Mouse (Mus musculus): Measurements from ENCODE around the gene Rpl10a. TPM values are rescaled to one million over a fixed set of nuclear protein-coding genes. Genes with fewer than 3 reads are reported as not detected.

Rpl10a gene
- total and polyA plus RNA-seq, 3 experiments, result 2,044 to 2,803 TPM; not detected in 1

GRCm38 (mm10) chr17:28291346-28291745, 36.9 kb upstream of the Rpl10a start:
- Histone ChIP-seq H3K79me2 (ENCODE audit: control insufficient read depth, insufficient read depth, low read length, poor library complexity) (no peaks in the 10 kb centered on the region), H3K4me3 (ENCODE audit: control insufficient read depth in 1 of 2, insufficient read depth in 1 of 2, low read depth in 2 of 2, low read length in 2 of 2) (no peak overlapping the region), H3K27me3 (ENCODE audit: control insufficient read depth in 1 of 2, insufficient read depth in 2 of 2, low read length in 2 of 2) (no peaks in the 10 kb centered on the region), H3K27ac (ENCODE audit: control insufficient read depth, low read depth, low read length) (no peak overlapping the region), H3K36me3 (ENCODE audit: control insufficient read depth in 1 of 2, insufficient read depth in 2 of 2, low read length in 2 of 2) (peaks cover 0 to 3% of the 10 kb centered on the region in 2 experiments; a peak in 1 of 4 replicates), H3K9me3 (replicated peaks; ENCODE audit: insufficient read depth, low read length) (no peaks in the 10 kb centered on the region), H3K9ac (ENCODE audit: control insufficient read depth, low read depth, low read length, poor library complexity, severe bottlenecking) (no peak overlapping the region), H3K4me1 (ENCODE audit: control insufficient read depth in 1 of 2, insufficient read depth in 2 of 2, low read length in 2 of 2) (peaks cover 11 to 16% of the 10 kb centered on the region in 2 experiments)
- DNase-seq (ENCODE audit: low read depth, low spot score), result peak; percentile 45
- peak; percentile 52; the same call in 1 of the 2 replicates for TF ChIP-seq GATA1 (IDR thresholded peaks at IDR 0.05; ENCODE audit: low read depth, low read length)
- TF ChIP-seq EP300 (IDR thresholded peaks at IDR 0.05; ENCODE audit: low read depth in 1 of 2, low read length in 2 of 2), result peak; percentile 37 to 50; a peak in 2 of 4 replicates
- TF ChIP-seq TCF12 (IDR thresholded peaks at IDR 0.05; ENCODE audit: low read depth, low read length), result peak; percentile 52
- no peak for TF ChIP-seq ZNF384 (IDR thresholded peaks at IDR 0.05; ENCODE audit: low read depth, low read length)
- TF ChIP-seq ZKSCAN1 (IDR thresholded peaks at IDR 0.05; ENCODE audit: low read depth, low read length), result no peak
- peak; percentile 49 for TF ChIP-seq MAX (IDR thresholded peaks at IDR 0.05; ENCODE audit: low read length)
- TF ChIP-seq NRF1 (IDR thresholded peaks at IDR 0.05; ENCODE audit: insufficient read depth, low read depth, low read length, poor library complexity, severe bottlenecking), result no peak
- no peak for TF ChIP-seq HCFC1 (IDR thresholded peaks at IDR 0.05; ENCODE audit: low read depth, low read length)
- TF ChIP-seq RCOR1 (IDR thresholded peaks at IDR 0.05; ENCODE audit: low read depth, low read length), result peak; percentile 74

- peaks cover 0 to 3% of the 10 kb centered on the region in 2 experiments; a peak in 1 of 4 replicates for H3K36me3 ChIP-seq (ENCODE audit: control insufficient read depth in 1 of 2, insufficient read depth in 2 of 2, low read length in 2 of 2)
- H3K27me3 ChIP-seq (ENCODE audit: control insufficient read depth in 1 of 2, insufficient read depth in 2 of 2, low read length in 2 of 2), result no peaks in the 10 kb centered on the region
- H3K4me1 ChIP-seq (ENCODE audit: control insufficient read depth in 1 of 2, insufficient read depth in 2 of 2, low read length in 2 of 2), result peaks cover 11 to 13% of the 10 kb centered on the region in 2 experiments
- H3K9me3 ChIP-seq (replicated peaks; ENCODE audit: insufficient read depth, low read length), result no peaks in the 10 kb centered on the region
- no peak overlapping the region for H3K4me3 ChIP-seq (ENCODE audit: control insufficient read depth in 1 of 2, insufficient read depth in 1 of 2, low read depth in 2 of 2, low read length in 2 of 2)
- no peaks in the 10 kb centered on the region for H3K79me2 ChIP-seq (ENCODE audit: control insufficient read depth, insufficient read depth, low read length, poor library complexity)
- no peak overlapping the region for H3K27ac ChIP-seq (ENCODE audit: control insufficient read depth, low read depth, low read length)
- TF ChIP-seq NELFE (IDR thresholded peaks at IDR 0.05; ENCODE audit: low read depth, low read length) (no peak), SIN3A (IDR thresholded peaks at IDR 0.05; ENCODE audit: low read length) (no peak), SMC3 (IDR thresholded peaks at IDR 0.05; ENCODE audit: low read depth, low read length) (no peak), MYC (IDR thresholded peaks at IDR 0.05; ENCODE audit: low read depth, low read length) (no peak), ETS1 (IDR thresholded peaks at IDR 0.05; ENCODE audit: low read depth, low read length) (no peak), RCOR1 (IDR thresholded peaks at IDR 0.05; ENCODE audit: low read depth, low read length) (no peak), MEF2A (IDR thresholded peaks at IDR 0.05; ENCODE audit: extremely low read depth, insufficient replicate concordance, low read depth, low read length, poor library complexity, severe bottlenecking) (no peak), BHLHE40 (IDR thresholded peaks at IDR 0.05; ENCODE audit: borderline replicate concordance, low read depth, low read length) (no peak), HCFC1 (IDR thresholded peaks at IDR 0.05; ENCODE audit: low read depth, low read length) (no peak), MXI1 (IDR thresholded peaks at IDR 0.05; ENCODE audit: low read depth, low read length) (no peak), CHD1 (IDR thresholded peaks at IDR 0.05; ENCODE audit: low read depth, low read length) (no peak), GATA1 (IDR thresholded peaks at IDR 0.05; ENCODE audit: low read depth, low read length) (no peak), NRF1 (IDR thresholded peaks at IDR 0.05; ENCODE audit: insufficient read depth, low read depth, low read length, poor library complexity, severe bottlenecking) (no peak), UBTF (IDR thresholded peaks at IDR 0.05; ENCODE audit: borderline replicate concordance, insufficient read depth, low read depth, low read length) (no peak)
- DNase-seq (ENCODE audit: low read depth, low spot score), result no peak
- no peak overlapping the region for H3K9ac ChIP-seq (ENCODE audit: control insufficient read depth, low read depth, low read length, poor library complexity, severe bottlenecking)
Measured at GRCm38 (mm10) chr17:28293716-28294115, 34.6 kb upstream of the Rpl10a start.
